Mouse (Mus musculus): Measurements from ENCODE around the gene Psen2.

The Psen2 gene

GRCm38 (mm10) chr1:180197956-180198355, 65.3 kb downstream of the Psen2 start:
- DNase-seq (ENCODE audit: low read depth), result peak; percentile 43

GRCm38 (mm10) chr1:180196508-180196907, 66.7 kb downstream of the Psen2 start:
- DNase-seq (ENCODE audit: low read depth), result no peak

GRCm38 (mm10) chr1:180195703-180196381, 67.4 kb downstream of the Psen2 start:
- DNase-seq (ENCODE audit: low read depth), result peak; percentile 98

GRCm38 (mm10) chr1:180194781-180195471, 68.3 kb downstream of the Psen2 start:
- DNase-seq (ENCODE audit: low read depth), result peak; percentile 60

- peak; percentile 18 for DNase-seq (ENCODE audit: low read depth)
Measured at GRCm38 (mm10) chr1:180194048-180194447, 69.2 kb downstream of the Psen2 start.

- DNase-seq (ENCODE audit: low read depth), result no peak
Measured at GRCm38 (mm10) chr1:180193391-180193935, 69.8 kb downstream of the Psen2 start.

- DNase-seq (ENCODE audit: low read depth), result peak; percentile 29
Measured at GRCm38 (mm10) chr1:180192866-180193265, 70.4 kb downstream of the Psen2 start.

GRCm38 (mm10) chr1:180191651-180192220, 71.5 kb downstream of the Psen2 start:
- no peak for DNase-seq (ENCODE audit: low read depth)

GRCm38 (mm10) chr1:180191112-180191511, 72.1 kb downstream of the Psen2 start:
- no peak for DNase-seq (ENCODE audit: low read depth)

GRCm38 (mm10) chr1:180188951-180189350, 74.3 kb downstream of the Psen2 start:
- DNase-seq (ENCODE audit: low read depth), result no peak

- DNase-seq (ENCODE audit: low read depth), result no peak
Measured at GRCm38 (mm10) chr1:180186371-180186770, 76.9 kb downstream of the Psen2 start.

- DNase-seq (ENCODE audit: low read depth), result no peak
Measured at GRCm38 (mm10) chr1:180185877-180186276, 77.4 kb downstream of the Psen2 start.

- no peak for DNase-seq (ENCODE audit: low read depth)
Measured at GRCm38 (mm10) chr1:180184768-180185167, 78.5 kb downstream of the Psen2 start.

GRCm38 (mm10) chr1:180183525-180184159, 79.6 kb downstream of the Psen2 start:
- no peak for DNase-seq (ENCODE audit: low read depth)

- DNase-seq (ENCODE audit: low read depth), result no peak
Measured at GRCm38 (mm10) chr1:180182731-180183130, 80.5 kb downstream of the Psen2 start.

- DNase-seq (ENCODE audit: low read depth), result no peak
Measured at GRCm38 (mm10) chr1:180181966-180182319, 81.3 kb downstream of the Psen2 start.

- DNase-seq (ENCODE audit: low read depth), result no peak
Measured at GRCm38 (mm10) chr1:180181304-180181965, 81.8 kb downstream of the Psen2 start.

GRCm38 (mm10) chr1:180179840-180180239, 83.4 kb downstream of the Psen2 start:
- no peak for DNase-seq (ENCODE audit: low read depth)

GRCm38 (mm10) chr1:180179100-180179499, 84.1 kb downstream of the Psen2 start:
- DNase-seq (ENCODE audit: low read depth), result no peak

- no peak for DNase-seq (ENCODE audit: low read depth)
Measured at GRCm38 (mm10) chr1:180178340-180178739, 84.9 kb downstream of the Psen2 start.
